Mouse (Mus musculus) CD4-positive, CD25-positive, alpha-beta regulatory T cell, adult 4 months (primary cell): Measurements from ENCODE around the gene Dvl2. TPM values are rescaled to one million over a fixed set of nuclear protein-coding genes. Genes with fewer than 3 reads are reported as not detected.
"Not testable (repeated sequence)": the region's sequence is repeated elsewhere in the genome, so short reads cannot be mapped to it uniquely, and the experiment has no call there.

Source experiments
- ATAC-seq: one replicate; pipeline ENCODE4 v1.8.0; 2017
- polyA plus RNA-seq, 2 experiments: library from polyadenylated mRNA; unstranded; fragments of 100-300 nt; shearing (Covaris generic); gene quantifications; one replicate each; pipeline ENCODE4 v1.2.1; 2017

The Dvl2 gene
- 1 to 10 TPM; 4.0 to 4.6 TPM for polyA plus RNA-seq

- ATAC-seq, result peak; percentile 56
Measured at GRCm38 (mm10) chr11:70000396-70000898, at the start of gene Dvl2. Gene Dvl2 (plus strand): TSS chr11:70000595.

DNA sequence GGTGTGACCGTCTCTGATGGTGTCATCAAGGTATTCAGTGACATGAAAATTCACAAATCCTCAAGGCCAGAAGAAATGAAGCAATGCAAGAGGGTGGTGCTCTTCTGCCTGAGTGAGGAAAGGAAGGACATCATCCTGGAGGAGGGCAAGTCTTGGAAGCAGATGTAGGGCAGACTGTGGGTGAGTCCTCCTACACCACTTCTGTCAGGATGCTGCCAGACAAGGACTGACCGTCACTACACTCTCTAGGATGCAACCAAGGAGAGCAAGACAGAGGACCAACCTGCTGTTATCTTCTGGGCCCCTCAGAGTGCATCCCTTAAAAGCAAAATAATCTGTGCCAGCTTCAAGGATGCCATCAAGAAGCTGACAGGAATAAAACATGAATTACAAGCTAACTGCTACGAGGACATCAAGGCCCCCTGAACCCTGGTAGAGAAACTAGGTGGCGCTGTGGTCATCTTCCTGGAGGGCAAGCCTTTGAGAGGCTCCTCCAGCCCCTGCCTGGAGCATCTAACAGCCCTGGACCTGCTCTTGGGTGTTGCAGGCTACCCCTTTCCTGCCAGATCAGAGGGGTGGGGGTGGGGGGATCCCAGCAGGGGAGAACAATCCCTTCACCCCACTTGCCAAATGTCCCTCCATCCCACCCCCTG lies 49.5 kb upstream of the Dvl2 start:
- ATAC-seq, result no peak

GRCm38 (mm10) chr11:69952274-69952673 lies 48.1 kb upstream of the Dvl2 start:
- no peak for ATAC-seq

GRCm38 (mm10) chr11:69953267-69953915 lies 47.0 kb upstream of the Dvl2 start:
- ATAC-seq, result no peak

DNA sequence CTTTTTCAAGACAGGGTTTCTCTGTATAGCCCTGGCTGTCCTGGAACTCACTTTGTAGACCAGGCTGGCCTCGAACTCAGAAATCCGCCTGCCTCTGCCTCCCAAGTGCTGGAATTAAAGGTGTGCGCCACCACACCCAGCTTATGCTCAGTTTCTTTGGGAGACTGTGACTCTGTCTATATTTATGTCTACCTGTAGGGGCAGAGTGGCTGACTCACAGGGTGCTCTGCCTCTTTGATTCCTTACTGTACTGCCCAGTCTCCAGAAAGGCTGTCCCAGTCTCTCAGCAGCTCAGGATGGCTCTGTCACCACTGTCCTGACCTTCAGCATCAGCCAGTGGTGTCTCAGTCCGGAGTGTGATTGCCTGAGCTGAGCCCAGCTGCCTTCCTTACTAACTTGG lies 44.8 kb upstream of the Dvl2 start:
- ATAC-seq, result not testable (repeated sequence)

DNA sequence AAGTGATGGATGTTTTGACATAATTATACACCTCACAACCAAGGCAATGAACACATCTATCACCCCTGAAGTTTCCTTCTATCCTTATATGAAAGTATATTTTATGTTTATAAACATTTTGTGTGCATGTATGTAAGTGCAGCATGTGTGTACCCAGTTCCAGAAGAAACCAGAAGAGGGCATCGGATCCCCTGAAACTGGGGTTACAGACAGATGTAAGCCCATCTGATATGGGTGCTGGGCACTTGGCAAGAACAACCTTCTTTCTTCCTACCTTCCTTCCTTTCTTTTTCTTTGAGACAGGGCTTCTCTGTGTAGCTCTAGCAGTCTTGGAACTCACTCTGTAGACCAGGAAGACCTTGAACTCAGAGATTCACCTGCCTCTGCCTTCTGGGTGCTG lies 44.2 kb upstream of the Dvl2 start:
- no peak for ATAC-seq

DNA sequence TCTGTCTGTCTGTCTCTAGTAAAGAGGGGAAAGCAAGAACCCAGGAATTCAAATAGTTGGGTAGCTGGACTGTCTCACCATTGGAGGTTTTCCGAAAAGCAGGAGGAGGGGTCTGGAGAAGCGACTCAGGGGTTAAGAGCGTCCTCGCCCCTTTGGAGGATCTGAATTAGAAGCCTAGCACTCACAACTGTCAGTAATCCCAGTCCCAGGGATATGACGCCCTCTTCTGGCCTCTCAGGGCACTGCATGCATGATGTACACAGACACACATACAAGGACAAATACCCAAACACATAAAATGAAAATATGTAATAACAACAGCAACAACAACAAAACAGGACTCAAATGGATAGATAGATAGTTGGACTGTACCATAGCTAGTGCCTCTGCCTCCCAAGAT lies 39.8 kb upstream of the Dvl2 start:
- ATAC-seq, result no peak

DNA sequence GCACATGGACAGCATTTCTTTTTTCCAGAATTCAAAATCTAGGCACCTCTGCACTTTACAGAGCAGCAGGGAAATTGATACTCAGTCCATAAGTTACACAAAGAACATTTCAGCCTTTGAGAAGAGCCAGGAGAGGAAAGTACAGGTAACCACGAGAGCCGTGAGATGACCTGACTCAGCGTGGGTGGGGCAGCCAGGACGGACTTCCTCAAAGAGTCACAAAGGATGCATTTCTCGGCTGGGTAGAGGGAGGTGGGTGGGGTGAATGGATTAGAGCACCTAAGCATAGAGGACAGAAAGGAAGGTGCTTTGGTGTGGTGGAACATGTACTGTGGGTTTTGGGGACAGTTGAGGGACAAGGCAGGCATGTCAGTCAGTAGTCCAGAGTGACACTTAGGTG lies 38.6 kb upstream of the Dvl2 start:
- ATAC-seq, result no peak

- ATAC-seq, result no peak
Measured at GRCm38 (mm10) chr11:69964650-69965270, 35.6 kb upstream of the Dvl2 start, which contains the start of gene Cldn7. Gene Cldn7 (plus strand): TSS chr11:69964779.

DNA sequence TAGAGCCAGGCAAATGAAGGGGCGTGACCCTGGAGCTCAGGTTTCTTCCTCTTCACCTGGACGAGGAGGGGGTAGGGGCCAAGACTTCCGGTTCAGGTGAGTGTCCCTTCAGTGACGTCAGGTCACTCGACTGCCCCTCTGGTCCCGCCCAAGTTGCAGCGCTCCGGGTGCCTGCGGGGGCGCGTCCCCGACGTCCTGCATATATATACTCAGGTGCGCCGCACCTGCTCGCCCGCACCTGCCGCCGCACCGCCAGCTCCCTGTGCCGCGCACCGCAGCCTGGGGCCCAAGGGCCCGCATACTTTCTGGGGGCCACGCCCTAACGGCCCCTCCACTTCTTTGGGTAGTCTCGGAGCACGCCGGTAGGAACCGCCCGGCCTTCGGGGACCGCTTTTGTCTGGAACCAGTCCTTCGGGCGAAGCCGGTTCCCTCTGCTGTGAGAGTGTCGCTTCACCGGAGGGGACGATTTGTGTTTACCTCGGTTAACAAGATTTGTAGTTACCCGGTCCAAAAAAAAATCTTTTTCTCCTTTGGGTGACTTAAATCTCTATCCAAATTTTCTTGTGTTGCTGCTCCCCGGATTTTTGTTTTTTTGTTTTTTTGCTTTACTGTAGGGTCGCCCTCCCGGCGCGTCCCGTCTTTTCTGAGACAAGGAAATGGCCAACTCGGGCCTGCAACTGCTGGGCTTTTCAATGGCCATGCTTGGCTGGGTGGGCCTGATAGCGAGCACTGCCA lies 35.0 kb upstream of the Dvl2 start:
- no peak for ATAC-seq

DNA sequence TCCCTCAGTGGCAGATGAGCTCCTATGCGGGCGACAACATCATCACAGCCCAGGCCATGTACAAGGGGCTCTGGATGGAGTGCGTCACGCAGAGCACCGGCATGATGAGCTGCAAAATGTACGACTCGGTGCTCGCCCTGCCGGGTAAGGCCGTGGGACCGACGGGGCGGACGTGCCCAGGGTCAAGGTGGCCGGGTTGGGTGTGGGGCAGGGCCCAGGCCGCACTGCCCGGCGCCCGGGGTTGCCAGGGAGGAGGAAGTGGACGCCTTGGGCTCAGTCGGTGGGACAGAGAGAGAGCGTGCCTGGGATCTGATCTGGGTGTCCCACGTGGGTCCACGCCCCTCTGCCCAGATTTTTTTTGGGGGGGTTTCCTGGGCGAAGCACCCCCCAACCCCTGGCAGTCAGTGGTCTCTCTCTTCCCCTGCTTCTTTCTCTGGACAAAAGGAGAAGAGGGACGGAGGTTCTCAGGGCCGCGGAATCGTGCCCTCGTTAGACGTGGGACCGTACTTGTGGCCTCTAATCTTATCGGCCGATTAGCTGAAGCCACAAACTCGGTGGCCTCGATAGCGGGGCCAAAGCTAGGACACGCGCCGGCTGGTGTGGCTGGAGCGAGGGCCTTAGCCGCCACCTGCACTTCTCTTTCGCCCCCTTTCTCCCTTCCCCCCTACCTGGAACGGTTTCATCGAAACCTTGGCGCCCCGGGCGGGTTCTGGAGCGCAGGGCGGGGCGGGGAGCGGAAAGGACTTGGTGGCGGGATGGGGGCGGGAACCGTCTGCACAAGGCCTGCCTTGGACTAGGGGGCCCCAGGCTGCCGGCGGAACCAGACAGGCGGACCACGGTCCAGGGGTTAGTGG lies 34.2 kb upstream of the Dvl2 start:
- ATAC-seq, result no peak

DNA sequence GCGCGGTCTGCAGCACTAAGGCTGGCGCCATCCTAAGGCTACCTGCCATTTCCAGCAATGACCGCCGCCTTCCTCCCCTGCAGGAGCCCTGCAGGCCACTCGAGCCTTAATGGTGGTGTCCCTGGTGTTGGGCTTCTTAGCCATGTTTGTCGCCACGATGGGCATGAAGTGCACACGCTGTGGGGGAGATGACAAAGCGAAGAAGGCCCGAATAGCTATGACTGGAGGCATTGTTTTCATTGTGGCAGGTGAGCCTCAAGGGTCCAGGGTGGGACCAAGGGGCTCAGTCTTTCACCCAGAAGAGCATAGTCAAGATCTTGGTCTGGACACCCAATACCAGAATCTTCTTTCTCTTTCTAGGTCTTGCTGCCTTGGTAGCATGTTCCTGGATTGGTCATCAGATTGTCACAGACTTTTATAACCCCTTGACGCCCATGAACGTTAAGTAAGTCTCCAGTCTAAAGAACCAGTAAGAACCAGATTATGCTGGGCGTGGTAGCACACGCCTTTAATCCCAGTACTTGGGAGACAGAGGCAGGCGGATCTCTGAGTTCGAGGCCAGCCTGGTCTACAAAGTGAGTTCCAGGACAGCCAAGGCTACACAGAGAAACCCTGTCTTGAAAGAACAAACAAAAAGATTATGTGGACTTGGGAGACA lies 33.4 kb upstream of the Dvl2 start:
- ATAC-seq, result no peak

DNA sequence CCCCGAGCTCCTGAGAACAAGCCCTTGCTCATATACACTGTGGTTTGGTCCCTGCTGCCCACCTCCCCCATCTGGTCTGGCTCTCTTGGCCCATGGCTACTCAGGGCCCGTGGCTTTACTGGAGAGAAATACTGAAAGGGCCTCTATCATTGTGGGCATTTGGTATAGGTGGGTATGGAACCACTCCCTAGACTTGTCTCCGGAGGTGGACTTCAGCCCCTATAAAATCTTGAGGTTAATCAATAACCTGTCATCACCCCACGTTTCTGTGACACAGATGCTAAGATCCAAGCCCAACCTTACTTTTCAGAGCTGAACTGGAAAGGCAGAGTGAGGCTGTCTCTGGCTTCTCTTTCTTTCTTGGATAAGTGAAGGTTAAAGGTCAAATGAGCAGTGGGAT lies 31.6 kb upstream of the Dvl2 start:
- no peak for ATAC-seq

DNA sequence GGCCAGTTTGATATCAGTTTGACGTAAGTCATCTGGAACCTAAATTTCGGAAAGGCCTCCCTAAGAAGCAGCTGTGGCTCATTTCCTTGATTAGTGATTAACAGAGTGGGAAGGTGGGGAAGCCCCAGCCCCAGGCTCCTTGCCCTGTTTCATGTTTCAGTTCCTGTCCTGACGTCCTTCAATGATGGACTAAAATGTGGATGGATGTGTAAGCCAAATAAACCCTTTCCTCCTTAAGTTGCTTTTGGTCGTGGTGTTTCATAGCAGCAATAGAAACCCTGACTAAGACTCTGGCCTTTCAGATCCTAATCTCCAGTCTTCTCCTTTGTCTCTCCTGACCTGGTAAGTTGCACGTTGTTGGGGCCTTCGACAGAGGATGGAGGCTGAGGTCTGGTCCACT lies 30.2 kb upstream of the Dvl2 start:
- no peak for ATAC-seq

DNA sequence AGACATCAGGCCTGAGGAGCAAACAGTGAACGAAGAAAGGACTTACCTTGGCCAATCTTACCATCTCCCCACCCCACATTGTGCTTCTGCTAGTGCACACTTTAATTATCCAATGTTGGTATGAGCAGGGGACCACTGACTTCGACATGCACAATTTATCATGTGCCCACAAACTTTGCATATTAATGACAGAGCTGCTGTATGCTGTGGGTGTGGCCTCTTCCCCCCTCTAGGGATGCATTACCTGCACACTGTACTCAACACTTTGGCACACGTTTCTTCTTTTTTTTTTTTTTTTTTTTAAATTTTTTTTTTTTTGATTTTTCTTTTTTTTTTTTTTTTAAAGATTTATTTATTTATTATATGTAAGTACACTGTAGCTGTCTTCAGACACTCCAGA lies 29.6 kb upstream of the Dvl2 start:
- no peak for ATAC-seq

- no peak for ATAC-seq
Measured at GRCm38 (mm10) chr11:69974907-69975306, 25.5 kb upstream of the Dvl2 start.

- ATAC-seq, result no peak
Measured at GRCm38 (mm10) chr11:69976271-69976670, 24.1 kb upstream of the Dvl2 start.

- ATAC-seq, result peak; percentile 3
Measured at GRCm38 (mm10) chr11:69979827-69980195, 20.6 kb upstream of the Dvl2 start.

GRCm38 (mm10) chr11:69980196-69981140 lies 19.9 kb upstream of the Dvl2 start:
- ATAC-seq, result peak; percentile 80

- ATAC-seq, result peak; percentile 42
Measured at GRCm38 (mm10) chr11:69981141-69981762, 19.1 kb upstream of the Dvl2 start, which contains the start of gene Ctdnep1. Gene Ctdnep1 (plus strand): TSS chr11:69981156.
